Mouse (Mus musculus) cerebellum, adult 11 months (tissue): ENCODE data around the gene Gm37240.

Experiments used
- DNase-seq: peaks from one replicate; pipeline ENCODE4 v3.0.0; 2022

The Gm37240 gene

GRCm38 (mm10) chr3:84985121-84985625 lies 902.1 kb downstream of the Gm37240 start:
- no peak for DNase-seq

- no peak for DNase-seq
Observed at GRCm38 (mm10) chr3:84982688-84983087, 904.6 kb downstream of the Gm37240 start.

- no peak for DNase-seq
Observed at GRCm38 (mm10) chr3:84980158-84980557, 907.2 kb downstream of the Gm37240 start.

GRCm38 (mm10) chr3:84978676-84979075 lies 908.6 kb downstream of the Gm37240 start:
- DNase-seq, result no peak

- DNase-seq, result no peak
Observed at GRCm38 (mm10) chr3:84974193-84974592, 913.1 kb downstream of the Gm37240 start.

- DNase-seq, result no peak
Observed at GRCm38 (mm10) chr3:84972881-84973280, 914.4 kb downstream of the Gm37240 start.

GRCm38 (mm10) chr3:84971561-84971960 lies 915.8 kb downstream of the Gm37240 start:
- DNase-seq, result no peak

GRCm38 (mm10) chr3:84967364-84967763 lies 920.0 kb downstream of the Gm37240 start:
- no peak for DNase-seq

- DNase-seq, result no peak
Observed at GRCm38 (mm10) chr3:84965156-84965555, 922.2 kb downstream of the Gm37240 start.

- DNase-seq, result no peak
Observed at GRCm38 (mm10) chr3:84955857-84956256, 931.5 kb downstream of the Gm37240 start.

GRCm38 (mm10) chr3:84955011-84955775 lies 932.1 kb downstream of the Gm37240 start:
- DNase-seq, result no peak

- no peak for DNase-seq
Observed at GRCm38 (mm10) chr3:84952585-84953187, 934.6 kb downstream of the Gm37240 start.

- peak; percentile 74 for DNase-seq
Observed at GRCm38 (mm10) chr3:84952135-84952534, 935.2 kb downstream of the Gm37240 start.

GRCm38 (mm10) chr3:84951698-84952097 lies 935.6 kb downstream of the Gm37240 start:
- DNase-seq, result no peak

GRCm38 (mm10) chr3:84949387-84949786 lies 937.9 kb downstream of the Gm37240 start:
- DNase-seq, result no peak

GRCm38 (mm10) chr3:84946381-84946780 lies 940.9 kb downstream of the Gm37240 start:
- DNase-seq, result no peak

GRCm38 (mm10) chr3:84944933-84945332 lies 942.4 kb downstream of the Gm37240 start:
- DNase-seq, result no peak

- no peak for DNase-seq
Observed at GRCm38 (mm10) chr3:84937360-84938355, 949.7 kb downstream of the Gm37240 start.

- DNase-seq, result no peak
Observed at GRCm38 (mm10) chr3:84936956-84937355, 950.4 kb downstream of the Gm37240 start.

- no peak for DNase-seq
Observed at GRCm38 (mm10) chr3:84936252-84936651, 951.1 kb downstream of the Gm37240 start.

- no peak for DNase-seq
Observed at GRCm38 (mm10) chr3:84935729-84936128, 951.6 kb downstream of the Gm37240 start.

- no peak for DNase-seq
Observed at GRCm38 (mm10) chr3:84930683-84931082, 956.6 kb downstream of the Gm37240 start.

GRCm38 (mm10) chr3:84929171-84929570 lies 958.1 kb downstream of the Gm37240 start:
- DNase-seq, result no peak
